Mouse (Mus musculus): ENCODE measurements at regions not wholly inside any gene's neighbourhood (a gene's known extent, or its start where the extent isn't known, plus 50 kb on each side); places are given as distances from the start of the nearest gene placed in this dataset.

GRCm38 (mm10) chr7:129049726-129050125 is 207.1 kb upstream of the Plpp4 start:
- no peak for DNase-seq (ENCODE audit: low spot score)

- no peak for DNase-seq (ENCODE audit: low spot score)
Observed at GRCm38 (mm10) chr7:129050675-129051074, 206.2 kb upstream of the Plpp4 start.

GRCm38 (mm10) chr7:129066891-129067290 is 189.9 kb upstream of the Plpp4 start:
- no peak for DNase-seq (ENCODE audit: low spot score)

GRCm38 (mm10) chr7:129068137-129068536 is 188.7 kb upstream of the Plpp4 start:
- DNase-seq (ENCODE audit: low spot score), result no peak

- DNase-seq (ENCODE audit: low spot score), result no peak
Observed at GRCm38 (mm10) chr7:129079786-129080185, 177.0 kb upstream of the Plpp4 start.

GRCm38 (mm10) chr7:129091441-129091840 is 165.4 kb upstream of the Plpp4 start:
- DNase-seq (ENCODE audit: low spot score), result no peak

- no peak for DNase-seq (ENCODE audit: low spot score)
Observed at GRCm38 (mm10) chr7:129096374-129097069, 160.3 kb upstream of the Plpp4 start.

GRCm38 (mm10) chr7:129102437-129102836 is 154.4 kb upstream of the Plpp4 start:
- DNase-seq (ENCODE audit: low spot score), result no peak

GRCm38 (mm10) chr7:129134176-129134575 is 122.7 kb upstream of the Plpp4 start:
- no peak for DNase-seq (ENCODE audit: low spot score)

GRCm38 (mm10) chr7:129134661-129135215 is 122.1 kb upstream of the Plpp4 start:
- DNase-seq (ENCODE audit: low spot score), result no peak

- no peak for DNase-seq (ENCODE audit: low spot score)
Observed at GRCm38 (mm10) chr7:129137303-129137990, 119.4 kb upstream of the Plpp4 start.

- DNase-seq (ENCODE audit: low spot score), result no peak
Observed at GRCm38 (mm10) chr7:129141942-129142598, 114.8 kb upstream of the Plpp4 start.

- no peak for DNase-seq (ENCODE audit: low spot score)
Observed at GRCm38 (mm10) chr7:129142599-129142949, 114.3 kb upstream of the Plpp4 start.

- DNase-seq (ENCODE audit: low spot score), result no peak
Observed at GRCm38 (mm10) chr7:129155577-129155976, 101.3 kb upstream of the Plpp4 start.

GRCm38 (mm10) chr7:129169971-129170370 is 86.9 kb upstream of the Plpp4 start:
- DNase-seq (ENCODE audit: low spot score), result no peak

- DNase-seq (ENCODE audit: low spot score), result no peak
Observed at GRCm38 (mm10) chr7:129190933-129191332, 65.9 kb upstream of the Plpp4 start.

- DNase-seq (ENCODE audit: low spot score), result no peak
Observed at GRCm38 (mm10) chr7:129207029-129207428, 49.8 kb upstream of the Plpp4 start.
